Mouse (Mus musculus): ENCODE measurements around the gene Olfr292. TPM values are rescaled to one million over a fixed set of nuclear protein-coding genes. Genes with fewer than 3 reads are reported as not detected.

Olfr292 gene
- total RNA-seq (2022) = not detected

GRCm38 (mm10) chr7:86688030-86688429 is at the start of gene Olfr292:
Gene Olfr292, plus strand, starts transcription at chr7:86688330.
- no peak for DNase-seq

GRCm38 (mm10) chr7:86648761-86649160 is 39.4 kb upstream of the Olfr292 start, which contains the start of gene Olfr293:
Gene Olfr293, plus strand, starts transcription at chr7:86649061.
- no peak for DNase-seq

- DNase-seq = no peak
Measured at GRCm38 (mm10) chr7:86725013-86725412, 36.9 kb downstream of the Olfr292 start.

Other genes starting within 250 kb of the Olfr292 start
- gene Olfr299, start 228.4 kb upstream of the Olfr292 start, total RNA-seq (2022) = not detected
- not detected for gene Olfr298, start 195.8 kb upstream of the Olfr292 start, total RNA-seq (2022)
- not detected for gene Olfr297, start 168.4 kb upstream of the Olfr292 start, total RNA-seq (2022)
- not detected for gene Olfr295, start 104.5 kb upstream of the Olfr292 start, total RNA-seq (2022)
- gene Olfr294, start 71.7 kb upstream of the Olfr292 start, total RNA-seq (2022) = not detected
- not detected for gene Olfr293, start 39.3 kb upstream of the Olfr292 start, total RNA-seq (2022)
- gene Folh1, start 87.6 kb downstream of the Olfr292 start, total RNA-seq (2022) = 1 to 10 TPM; 1.2 to 2.8 (median 1.9) TPM
- gene Vmn2r77, start 106.7 kb downstream of the Olfr292 start, total RNA-seq (2022) = not detected
- gene Vmn2r78, start 226.8 kb downstream of the Olfr292 start, total RNA-seq (2022) = not detected